Mouse (Mus musculus): ENCODE results near the gene Tep1. TPM values are rescaled to one million over a fixed set of nuclear protein-coding genes. Genes with fewer than 3 reads are reported as not detected.

The Tep1 gene
- total RNA-seq, 4 experiments from 2014 or later, result 7.2 to 9.4 (median 8.4) TPM

DNA sequence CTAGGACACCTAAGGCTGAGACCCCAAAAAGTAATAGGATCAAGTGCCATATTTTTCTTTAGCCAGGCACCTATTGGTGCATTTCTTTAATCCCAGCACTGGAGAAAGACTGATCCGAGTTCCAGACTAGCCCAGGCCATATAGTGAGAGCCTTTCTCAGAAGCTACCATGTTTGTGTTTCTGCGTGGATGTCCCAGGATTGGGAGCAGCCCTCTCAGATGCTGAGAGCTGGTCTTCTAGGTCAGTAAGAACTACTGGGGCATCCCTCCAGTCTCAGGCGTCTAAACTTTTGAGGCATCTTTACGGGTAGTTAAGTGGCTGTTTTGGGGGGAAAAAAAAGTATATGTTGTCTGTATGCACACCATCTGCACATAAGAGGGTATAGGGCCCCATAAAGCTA lies 74.4 kb downstream of the Tep1 start:
- no peak for DNase-seq (ENCODE audit: low spot score in 2 of 2)

GRCm38 (mm10) chr14:50795261-50795935 lies 75.0 kb downstream of the Tep1 start:
- DNase-seq (ENCODE audit: low spot score in 2 of 2), result no peak

DNA sequence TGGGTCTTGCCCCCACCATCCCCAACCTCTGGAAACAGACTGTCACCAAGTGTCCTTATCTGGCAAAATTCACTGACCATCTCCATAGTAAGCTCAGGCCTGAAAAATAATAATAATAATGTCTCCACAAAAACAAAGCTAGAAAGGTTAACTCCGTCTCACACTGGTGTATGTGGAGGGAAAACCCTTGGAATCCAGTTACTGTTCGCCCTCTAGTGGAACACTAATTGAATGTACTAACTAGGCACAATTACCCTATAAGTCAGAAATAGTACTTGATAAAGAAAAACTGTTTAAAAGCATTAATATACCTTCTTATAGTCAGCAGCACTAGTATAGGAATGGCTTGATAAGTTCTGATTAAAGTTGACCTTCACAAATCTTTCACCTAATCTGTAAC lies 82.2 kb downstream of the Tep1 start:
- no peak for DNase-seq (ENCODE audit: low spot score in 2 of 2)

DNA sequence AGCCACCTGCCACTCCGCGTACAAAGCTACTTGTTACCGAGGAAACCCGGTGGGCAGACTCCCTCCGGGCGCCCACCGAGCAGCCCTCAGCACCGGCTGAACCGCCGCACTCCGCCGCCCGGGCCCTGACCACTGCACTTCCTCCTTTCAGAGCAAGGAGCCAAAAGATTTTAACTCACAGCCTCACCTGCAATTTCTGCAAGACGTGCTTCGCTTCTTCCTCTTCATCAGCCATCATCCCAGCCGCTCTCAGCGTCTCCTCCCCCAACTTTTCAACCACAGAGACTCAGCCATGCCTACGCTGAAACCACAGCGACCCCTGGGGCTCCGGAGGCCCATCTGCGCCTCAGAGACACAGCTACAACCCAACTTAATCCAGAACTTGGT lies 85.1 kb downstream of the Tep1 start, which contains the start of gene Ttc5:
Ttc5 (minus strand) TSS at position 269 of the 387 bp plus-strand sequence.
- DNase-seq (ENCODE audit: low spot score in 2 of 2), result peak; percentile 78 to 83

- DNase-seq (ENCODE audit: low spot score in 2 of 2), result no peak
These were observed 85.7 kb downstream of the Tep1 start for GRCm38 (mm10) chr14:50784391-50785250.

GRCm38 (mm10) chr14:50782166-50782565 lies 88.2 kb downstream of the Tep1 start:
- DNase-seq (ENCODE audit: low spot score in 2 of 2), result no peak

Other genes starting within 250 kb of the Tep1 start
- gene Olfr745, start 231.2 kb downstream of the Tep1 start, total RNA-seq (2022), result not detected
- not detected for gene Olfr746, start 223.5 kb downstream of the Tep1 start, total RNA-seq (2022)
- not detected for gene Olfr747, start 177.4 kb downstream of the Tep1 start, total RNA-seq (2022)
- gene Olfr748, start 163.2 kb downstream of the Tep1 start, total RNA-seq (2022), result not detected
- not detected for gene Olfr749, start 125.5 kb downstream of the Tep1 start, total RNA-seq (2022)
- 1 to 10 TPM; 3.7 to 6.8 (median 5.7) TPM for gene Ttc5, start 85.0 kb downstream of the Tep1 start, total RNA-seq (2022)
- gene Ccnb1ip1, start 62.8 kb downstream of the Tep1 start, total RNA-seq (2022), result not detected
- gene Parp2, start 62.7 kb downstream of the Tep1 start, total RNA-seq (2022), result 10 to 100 TPM in 1 of 4 experiments, 1 to 10 TPM in 3; 7.9 to 10.2 (median 8.3) TPM
- gene Klhl33, start 26.9 kb upstream of the Tep1 start, total RNA-seq (2022), result 10 to 100 TPM; 73.7 to 90.4 (median 77.6) TPM
- 10 to 100 TPM; 42.4 to 63.1 (median 48.7) TPM for gene Osgep, start 54.3 kb upstream of the Tep1 start, total RNA-seq (2022)
- gene Apex1, start 54.4 kb upstream of the Tep1 start, total RNA-seq (2022), result 10 to 100 TPM; 30.8 to 35.9 (median 33.3) TPM
- gene Pip4p1, start 60.3 kb upstream of the Tep1 start, total RNA-seq (2022), result 10 to 100 TPM; 12.4 to 19.8 (median 18.4) TPM
- 1 to 10 TPM; 2.2 to 4.4 (median 3.2) TPM for gene Pnp, start 60.5 kb upstream of the Tep1 start, total RNA-seq (2022)
- gene Gm49342, start 74.0 kb upstream of the Tep1 start, total RNA-seq (2022), result 1 to 10 TPM; 2.1 to 5.2 (median 3.3) TPM
- under 1 TPM in 3 of 4 experiments, not detected in 1; 0.29 to 0.64 (median 0.52) TPM for gene Pnp2, start 85.4 kb upstream of the Tep1 start, total RNA-seq (2022)
- not detected for gene Rnase10, start 137.2 kb upstream of the Tep1 start, total RNA-seq (2022)
- not detected for gene Rnase9, start 171.3 kb upstream of the Tep1 start, total RNA-seq (2022)
- not detected for gene Rnase11, start 179.6 kb upstream of the Tep1 start, total RNA-seq (2022)
- gene Rnase12, start 187.1 kb upstream of the Tep1 start, total RNA-seq (2022), result not detected
- gene Olfr750, start 203.9 kb upstream of the Tep1 start, total RNA-seq (2022), result not detected
- 10 to 100 TPM; 17.3 to 32.3 (median 23.6) TPM for gene Rnase4, start 220.5 kb upstream of the Tep1 start, total RNA-seq (2022)
- 1 to 10 TPM; 1.2 to 3.0 (median 1.6) TPM for gene Ang, start 220.6 kb upstream of the Tep1 start, total RNA-seq (2022)
- gene Eddm3b, start 243.9 kb upstream of the Tep1 start, total RNA-seq (2022), result not detected

Data from gastrocnemius, adult 8-10 months (tissue).